Mouse (Mus musculus) hematopoietic stem cell, adult 5-6 weeks (primary cell): ENCODE data around the gene Pgm2. TPM values are rescaled to one million over a fixed set of nuclear protein-coding genes. Genes with fewer than 3 reads are reported as not detected.

ENCODE experiments used
- ATAC-seq, 2 experiments: fragments of 125-278 bp in 1 of 2; replicated peaks in 1 of 2; 2 replicates each; pipeline ENCODE4 v1.8.0; 2016 to 2017; ENCODE audit warnings: inconsistent platforms in 2 of 2, mild to moderate bottlenecking in 2 of 2, moderate number of reproducible peaks in 2 of 2, low read depth in 1 of 2, moderate TSS enrichment in 1 of 2; ENCODE audit not compliant: low FRiP score in 2 of 2, poor library complexity in 2 of 2, severe bottlenecking in 2 of 2, insufficient read depth in 1 of 2, low TSS enrichment in 1 of 2
- total RNA-seq: library from RNA; stranded (forward); fragments of 172-1452, 232-1000 nt; gene quantifications from 2 replicates; pipeline ENCODE4 v1.2.3, GENCODE M21; 2017

Pgm2 gene
- 33.4 and 35.9 TPM in 2 replicates for total RNA-seq

DNA sequence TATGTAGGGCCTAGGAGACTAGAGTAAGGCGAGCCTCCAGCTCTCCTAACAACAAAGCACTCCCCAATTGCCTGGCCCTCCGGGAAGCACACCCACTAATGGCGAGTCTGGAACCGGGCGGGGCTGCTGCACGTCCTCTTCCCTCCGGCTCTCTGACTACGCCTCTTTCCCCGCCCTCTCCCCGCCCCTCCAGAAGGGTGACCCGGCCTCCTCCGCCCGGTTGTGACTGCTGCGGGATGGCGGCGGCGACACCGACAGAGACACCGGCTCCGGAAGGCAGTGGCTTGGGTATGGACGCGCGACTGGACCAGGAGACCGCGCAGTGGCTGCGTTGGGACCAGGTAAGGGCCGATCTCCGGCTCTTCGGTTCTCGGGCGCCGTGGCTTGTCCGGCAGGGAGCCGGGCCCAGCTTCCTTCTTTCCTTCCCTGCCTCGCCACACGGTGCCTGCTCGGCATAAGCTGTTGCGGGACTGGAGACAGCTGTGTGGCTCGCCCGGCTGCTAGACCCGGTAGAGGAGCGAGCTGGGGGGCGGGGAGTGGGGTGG lies at the start of gene Pgm2:
Gene Pgm2, plus strand, starts transcription at position 203 of the 545 bp plus-strand sequence.
- ATAC-seq: peak; percentile 95 to 97

DNA sequence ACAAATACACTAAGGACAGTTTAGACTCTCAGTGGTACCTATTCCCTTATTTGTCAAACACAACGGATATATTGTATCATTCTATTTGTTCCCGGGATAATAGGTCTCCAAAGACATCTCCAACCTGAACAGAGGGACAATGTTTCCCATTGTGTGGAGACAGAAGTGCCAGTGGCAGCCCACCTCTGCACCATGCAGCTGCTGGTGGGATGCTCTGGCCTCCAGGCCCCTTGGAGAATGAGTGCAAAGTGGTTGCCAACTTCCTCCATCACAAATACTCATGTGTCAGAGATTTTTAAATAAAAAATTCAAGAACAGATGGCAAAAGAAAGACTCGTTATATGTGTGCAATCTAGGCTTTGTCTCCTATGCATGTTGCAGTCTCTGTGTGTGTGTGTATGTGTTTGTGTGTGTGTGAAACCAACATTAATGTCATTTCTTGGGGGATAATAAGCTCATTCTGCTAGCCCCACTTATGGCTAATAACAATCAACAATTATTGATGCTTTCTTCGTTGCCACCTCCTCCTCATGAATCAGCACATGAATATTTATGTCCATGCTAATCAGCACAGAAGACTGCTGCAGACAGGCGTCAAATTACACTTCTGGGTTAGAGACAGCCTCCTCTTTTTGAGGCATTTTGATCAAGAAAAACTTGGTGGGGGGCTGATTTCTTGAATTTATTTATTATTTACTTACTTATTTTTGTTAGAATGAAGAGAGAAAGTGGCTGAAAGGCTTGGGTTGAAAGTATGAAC lies 48.9 kb upstream of the Pgm2 start:
- no peak for ATAC-seq

DNA sequence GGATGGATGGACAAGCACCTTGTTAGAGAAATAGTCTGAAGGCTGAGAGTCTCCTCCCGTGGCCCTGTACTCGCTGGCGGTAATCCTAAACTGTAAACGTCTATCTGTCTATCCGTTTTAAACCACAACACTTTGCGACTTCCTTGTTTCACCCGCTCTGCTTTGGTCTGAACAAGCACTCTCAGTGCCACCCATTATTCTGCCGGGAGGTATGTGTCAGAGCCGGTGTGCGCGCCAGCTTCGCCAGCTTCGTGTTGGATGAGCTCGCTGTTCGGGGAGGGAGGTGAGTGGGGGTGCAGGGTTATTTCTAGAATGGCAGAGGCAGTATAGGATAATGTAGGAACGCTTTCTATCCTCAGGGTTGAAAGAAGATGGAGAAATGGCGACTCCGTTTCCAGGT lies 48.0 kb upstream of the Pgm2 start:
- peak; percentile 80 to 83 for ATAC-seq

DNA sequence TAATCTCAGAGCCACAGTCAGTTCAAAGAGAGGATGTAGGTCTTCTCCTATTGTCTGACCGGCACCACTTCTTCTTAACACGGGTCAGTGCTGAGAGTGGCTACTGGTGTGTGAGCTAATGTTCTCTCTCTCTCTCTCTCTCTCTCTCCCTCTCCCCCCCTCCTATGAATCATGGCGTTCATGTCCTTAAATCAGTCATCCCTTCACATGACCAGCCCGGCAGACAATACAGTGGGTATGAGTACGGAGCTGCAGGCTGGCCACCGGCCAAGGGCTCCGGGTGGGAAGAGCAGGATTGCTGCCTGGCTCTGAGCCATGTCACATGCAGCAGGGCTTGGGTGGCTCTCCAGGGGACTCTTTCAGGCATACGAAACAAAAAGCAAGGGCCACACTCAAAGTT lies 47.2 kb upstream of the Pgm2 start:
- ATAC-seq: no peak; a peak in 1 of 4 replicates

DNA sequence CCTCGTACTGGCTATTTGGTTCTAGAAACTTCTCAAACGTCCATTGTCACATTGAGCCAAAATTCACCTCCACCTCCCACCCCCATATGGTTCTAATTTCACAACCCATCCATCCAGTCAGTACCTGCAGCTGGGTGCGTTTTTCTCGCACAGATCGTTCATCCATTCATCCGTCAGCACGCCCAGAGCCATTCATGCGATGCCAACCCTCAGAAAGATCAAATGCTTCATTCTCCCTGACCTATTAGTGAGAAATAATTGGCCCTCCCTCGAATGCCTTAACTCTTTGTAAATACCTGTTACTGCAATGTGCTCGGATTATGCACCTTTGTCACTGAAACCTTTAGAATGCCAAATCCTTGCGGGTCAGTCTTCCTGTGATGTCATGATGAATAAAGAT lies 45.8 kb upstream of the Pgm2 start:
- no peak for ATAC-seq

DNA sequence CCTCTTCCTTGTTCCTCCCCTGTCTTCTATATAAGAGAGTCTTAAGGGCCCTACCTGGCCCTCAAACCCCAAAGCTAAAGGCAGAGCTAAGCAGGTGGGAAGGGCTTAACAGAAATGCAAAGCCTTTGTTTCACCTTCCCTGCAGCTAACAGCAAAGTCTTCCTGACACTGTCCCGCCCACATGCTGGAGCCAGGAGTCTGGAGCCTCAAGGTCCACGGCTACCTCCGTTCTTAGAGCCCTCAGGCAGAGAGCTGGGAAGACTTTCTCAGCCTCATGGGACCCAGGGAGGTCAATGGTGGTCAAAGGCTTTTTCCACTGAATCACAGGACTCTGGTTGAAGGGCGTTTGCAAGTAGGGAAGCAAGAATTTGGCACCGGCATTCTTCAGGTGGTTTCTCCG lies 44.8 kb upstream of the Pgm2 start:
- no peak for ATAC-seq

DNA sequence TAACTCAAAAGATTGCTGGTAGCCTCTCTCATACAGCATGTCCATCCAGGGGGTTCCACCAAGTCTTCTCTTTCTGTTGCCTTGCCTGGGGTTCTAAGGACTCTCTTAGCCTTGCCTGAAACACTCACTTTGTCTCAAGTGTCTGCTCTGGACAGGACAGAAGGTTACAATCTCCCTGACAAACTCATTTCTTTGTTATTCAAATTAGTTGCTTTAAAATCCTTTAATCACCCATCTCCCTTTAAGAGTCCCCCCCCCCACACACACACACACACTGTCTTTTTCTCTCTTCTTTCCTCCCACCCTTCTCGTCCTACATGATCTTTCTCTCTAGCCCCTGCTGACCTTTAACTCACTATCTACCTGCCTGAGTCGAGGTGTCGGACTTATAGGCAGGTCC lies 44.1 kb upstream of the Pgm2 start:
- ATAC-seq: no peak

DNA sequence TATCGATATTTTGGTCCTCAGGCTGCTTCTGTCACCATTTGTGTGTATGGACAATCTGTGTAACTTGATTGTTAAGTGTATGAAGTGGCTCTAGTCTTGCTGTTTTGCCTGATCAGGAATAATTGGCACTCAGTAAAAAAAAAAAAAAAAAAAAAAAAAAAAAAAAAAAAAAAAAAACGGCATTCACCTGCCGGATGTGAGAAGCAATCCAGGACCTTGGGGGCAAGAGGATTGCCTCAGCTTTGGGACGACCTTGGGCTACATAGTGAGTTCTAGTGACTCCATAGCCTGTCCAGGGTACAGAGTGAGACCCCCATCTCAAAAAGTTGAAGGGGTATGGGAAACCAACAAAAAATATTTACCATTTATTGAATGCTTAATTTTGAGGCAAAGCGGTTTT lies 43.5 kb upstream of the Pgm2 start:
- no peak for ATAC-seq

DNA sequence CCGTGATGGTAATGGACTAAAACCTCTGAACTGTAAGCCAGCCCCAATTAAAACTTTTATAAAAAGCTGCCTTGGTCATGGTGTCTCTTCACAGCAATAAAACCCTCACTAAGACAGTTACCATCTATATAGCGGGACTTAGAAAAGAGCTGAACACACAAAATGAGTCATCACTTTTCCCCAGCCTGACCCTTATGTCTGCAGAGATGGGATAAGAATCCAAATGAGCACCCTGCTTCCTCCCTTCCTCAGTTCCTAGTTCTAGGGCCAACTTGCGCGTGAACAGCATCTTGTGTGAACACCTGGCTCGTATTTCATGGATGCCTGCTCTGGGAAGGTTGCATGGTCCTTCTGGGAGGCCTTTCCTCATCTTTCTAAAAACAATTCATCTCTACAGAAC lies 39.7 kb upstream of the Pgm2 start:
- no peak for ATAC-seq

DNA sequence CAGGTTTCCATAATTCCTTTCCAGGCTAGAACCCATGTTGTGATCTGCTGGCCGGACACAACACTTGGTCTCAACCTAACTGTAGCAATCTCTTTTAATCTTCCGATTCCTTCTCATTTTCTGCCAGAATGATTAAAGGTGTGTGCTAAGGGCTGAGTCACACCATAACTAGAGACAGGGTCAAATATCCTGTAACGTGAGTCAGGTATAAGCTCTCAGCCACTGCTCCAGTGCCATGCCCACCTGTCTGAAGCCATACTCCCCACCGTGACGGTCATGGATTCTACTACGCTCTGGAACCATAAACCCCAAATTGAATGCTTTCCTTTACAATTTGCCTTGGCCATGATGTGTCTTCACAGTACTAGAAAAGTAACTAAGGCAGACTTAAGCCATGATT lies 36.5 kb upstream of the Pgm2 start:
- ATAC-seq: no peak

DNA sequence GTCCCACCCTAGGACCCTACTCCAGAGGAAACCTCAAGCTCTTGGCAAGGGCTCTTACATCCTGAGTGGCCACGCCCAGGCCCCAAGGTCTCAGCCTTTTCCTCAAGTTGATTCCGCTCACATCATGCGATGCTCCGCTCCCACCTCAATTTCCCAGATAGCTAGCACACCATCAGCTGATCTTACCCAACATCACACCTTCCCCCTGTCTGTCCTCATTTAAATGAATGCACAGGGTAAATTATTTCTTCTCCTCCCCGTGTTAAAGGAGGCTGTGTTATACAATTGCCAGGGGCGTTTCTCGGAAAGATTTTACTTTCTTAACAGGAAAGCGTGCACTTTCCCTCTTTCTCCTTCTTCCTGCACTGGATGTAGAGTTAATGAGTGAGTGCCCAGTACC lies 31.9 kb upstream of the Pgm2 start:
- ATAC-seq: no peak

DNA sequence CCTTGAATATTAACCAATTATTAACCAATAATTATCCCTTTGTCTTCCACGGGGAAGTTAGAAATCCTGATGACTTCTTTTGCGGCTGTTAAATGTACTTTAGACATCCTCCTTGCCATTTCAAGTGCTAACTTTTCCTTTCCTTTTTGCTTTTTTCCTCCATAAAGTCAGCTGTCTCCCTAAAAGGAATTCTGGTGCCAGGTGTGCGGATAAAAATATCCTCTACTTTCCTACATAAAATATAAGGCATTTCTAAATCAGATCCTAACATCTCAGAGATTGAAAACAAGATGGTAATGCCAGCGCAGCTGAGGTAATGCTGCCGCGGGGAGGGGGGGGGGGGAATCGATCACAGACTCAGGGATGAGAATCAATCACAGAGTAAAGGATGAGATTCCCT lies 31.1 kb upstream of the Pgm2 start:
- ATAC-seq: no peak

DNA sequence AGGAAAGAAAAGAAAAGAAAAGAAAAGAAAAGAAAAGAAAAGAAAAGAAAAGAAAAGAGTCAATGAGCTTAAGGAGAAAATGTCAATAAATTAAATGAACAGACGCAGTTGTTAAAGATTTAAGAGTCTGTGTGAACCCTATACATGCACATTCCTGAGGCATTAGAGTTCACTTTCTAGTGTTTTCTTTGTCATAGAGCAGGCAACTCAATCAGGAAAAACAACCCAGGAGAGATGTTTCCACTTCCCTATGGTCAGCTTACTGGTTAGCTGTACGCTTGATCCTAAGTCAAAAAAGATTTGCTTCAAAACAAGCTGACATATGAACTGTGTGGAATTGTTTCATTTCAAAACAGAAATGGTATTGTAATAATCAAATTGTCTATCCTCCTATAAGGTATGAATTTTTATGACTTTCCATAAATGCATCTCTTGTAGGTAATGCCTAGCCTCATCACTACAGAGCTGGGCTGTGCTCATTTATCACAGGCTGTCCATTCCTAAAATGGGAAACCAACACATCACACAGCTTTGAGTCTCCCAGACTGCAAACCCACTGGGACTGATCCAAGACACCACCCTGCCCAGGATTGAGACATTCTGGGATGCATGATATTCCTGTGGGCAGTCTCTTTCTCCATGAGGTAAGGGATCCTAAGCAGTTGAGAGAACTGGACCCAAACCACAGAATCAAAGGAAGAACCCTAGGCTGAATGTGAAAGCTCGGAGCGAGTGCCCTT lies 29.7 kb upstream of the Pgm2 start:
- ATAC-seq: no peak

DNA sequence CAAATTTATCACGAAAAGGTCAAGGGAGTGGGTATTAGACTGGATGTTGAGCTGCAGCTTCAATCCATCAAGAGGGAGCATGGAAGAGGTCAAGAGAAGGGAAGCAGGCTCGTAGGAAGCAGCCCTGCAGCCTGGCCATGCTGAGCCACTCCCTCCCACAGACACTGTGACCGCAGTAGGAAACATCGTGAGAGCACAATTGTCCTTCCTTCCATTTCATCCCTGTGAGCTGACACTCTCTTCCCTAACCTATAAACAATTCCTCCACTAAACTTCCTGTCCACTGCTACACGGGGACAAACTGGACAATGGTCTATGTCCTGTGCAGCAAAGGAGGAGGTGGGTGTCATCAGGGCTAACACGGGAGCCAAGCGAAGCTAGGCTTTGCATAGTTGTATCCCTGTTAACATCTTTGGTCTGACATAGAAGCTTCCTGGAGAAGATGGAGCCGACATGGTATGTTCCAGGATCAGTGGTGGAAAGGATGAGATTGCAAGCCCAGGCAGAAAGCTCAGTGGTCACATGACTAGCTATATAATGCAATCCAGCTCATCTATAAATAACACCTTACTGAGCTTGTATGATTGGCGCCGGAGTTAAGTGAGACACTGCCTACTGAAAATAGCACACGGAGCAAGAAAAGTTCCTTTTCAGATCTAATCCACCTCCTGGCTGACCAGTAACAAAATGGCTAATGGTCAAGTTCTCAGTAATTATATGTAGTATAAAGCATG lies 29.0 kb upstream of the Pgm2 start:
- no peak for ATAC-seq

DNA sequence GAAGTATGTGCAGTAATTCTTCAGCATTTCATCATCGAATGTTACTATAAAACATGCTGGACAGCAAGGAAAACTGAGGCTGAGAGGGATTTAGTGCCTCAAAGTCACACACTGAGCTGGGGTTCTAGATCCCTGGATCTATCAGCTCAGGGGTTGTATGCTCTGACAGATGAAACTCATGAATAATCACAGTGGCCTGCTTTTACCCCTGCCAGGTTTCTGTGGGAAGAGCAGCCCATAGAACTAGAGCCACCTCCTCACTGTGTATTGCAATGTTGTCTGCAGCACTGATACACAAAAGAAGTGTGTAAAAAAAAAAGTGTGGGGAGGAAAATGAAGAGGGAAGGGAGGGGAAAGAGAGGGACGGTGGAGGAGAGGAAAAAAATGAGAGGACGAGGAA lies 28.3 kb upstream of the Pgm2 start:
- no peak for ATAC-seq

DNA sequence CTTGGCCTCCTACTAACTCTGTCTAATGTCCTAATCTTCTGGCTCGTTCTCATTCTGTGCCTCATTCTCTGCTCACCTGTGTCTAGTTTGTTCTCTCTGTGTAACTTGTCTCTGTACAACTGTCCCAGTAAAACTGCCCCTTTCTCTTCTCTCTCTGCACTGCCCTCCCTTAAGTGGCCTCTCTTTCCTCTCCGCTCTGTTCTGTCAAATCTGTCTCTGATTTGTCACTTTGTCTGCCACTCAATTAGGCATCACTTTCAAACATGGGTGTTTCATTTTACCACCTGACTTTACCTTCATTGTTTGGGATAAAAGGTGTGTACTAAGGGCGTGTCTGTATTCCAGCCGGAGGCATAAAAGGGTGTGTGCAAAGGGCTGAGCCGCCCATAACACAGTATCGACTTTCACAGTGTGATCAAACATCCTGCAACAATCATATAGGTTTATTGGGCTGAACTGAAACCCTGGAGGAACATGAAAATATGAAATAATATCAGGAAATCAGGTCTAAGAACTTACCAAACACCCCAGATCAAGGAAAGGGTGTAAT lies 27.2 kb upstream of the Pgm2 start:
- ATAC-seq: no peak

DNA sequence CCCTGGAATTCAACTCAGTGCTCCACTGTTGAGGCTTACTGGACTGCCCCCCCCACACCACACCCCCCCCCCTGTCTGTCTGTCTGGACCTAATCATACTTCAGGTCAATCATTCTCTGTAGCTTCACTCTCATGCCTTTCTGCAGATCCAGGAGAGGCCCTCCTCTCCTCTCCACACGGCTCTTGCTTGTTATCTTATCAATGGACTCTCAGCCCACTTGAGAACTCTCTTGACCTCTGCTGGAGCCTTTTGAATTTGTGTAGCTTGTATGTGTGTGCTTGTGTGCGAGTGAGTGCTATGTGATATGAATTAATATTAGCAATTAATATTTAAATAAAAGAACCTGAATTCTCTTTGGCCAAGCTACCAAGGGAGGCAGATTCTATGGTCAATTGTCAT lies 26.6 kb upstream of the Pgm2 start:
- no peak for ATAC-seq

DNA sequence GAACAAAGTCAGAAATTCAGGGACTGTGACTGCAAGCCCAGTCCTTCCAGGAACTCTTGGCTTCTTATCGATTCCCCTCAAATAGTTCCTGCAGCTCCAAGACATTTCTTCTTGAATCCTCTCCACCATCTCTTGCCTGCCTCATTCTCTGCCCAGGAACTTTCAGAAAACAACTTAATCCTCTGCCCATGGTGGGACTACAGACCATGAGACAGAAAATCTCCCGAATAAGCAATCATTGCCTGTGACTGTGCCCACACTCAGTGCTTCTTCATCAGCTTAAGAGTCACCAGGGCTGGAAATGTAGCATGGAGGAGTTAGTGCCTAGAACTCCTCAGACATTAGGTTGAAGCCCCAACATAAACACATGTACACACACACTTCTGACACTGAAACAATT lies 25.2 kb upstream of the Pgm2 start:
- ATAC-seq: no peak
